Mouse (Mus musculus) ES-Bruce4 (cell line): ENCODE data around the gene Amhr2. TPM values are rescaled to one million over a fixed set of nuclear protein-coding genes. Genes with fewer than 3 reads are reported as not detected.

Experiments used
- H3K27ac ChIP-seq: 2 replicates; pipeline ENCODE4 v1.5.1; 2012; ENCODE audit warnings: low read length, inconsistent platforms; ENCODE audit not compliant: insufficient read depth
- H3K27me3 ChIP-seq: 2 replicates; pipeline ENCODE4 v1.6.1; 2012; ENCODE audit warnings: mild to moderate bottlenecking, low read length, inconsistent platforms; ENCODE audit not compliant: control insufficient read depth, poor library complexity, insufficient read depth, severe bottlenecking
- H3K36me3 ChIP-seq: 2 replicates; pipeline ENCODE4 v1.6.1; 2012; ENCODE audit warnings: inconsistent platforms, mild to moderate bottlenecking, low read length, moderate library complexity; ENCODE audit not compliant: control insufficient read depth, poor library complexity, insufficient read depth, severe bottlenecking
- H3K4me1 ChIP-seq: one replicate; pipeline ENCODE4 v1.8.1; 2011; ENCODE audit warnings: low read length; ENCODE audit not compliant: control insufficient read depth, insufficient read depth
- H3K4me3 ChIP-seq: 2 replicates; pipeline ENCODE4 v1.5.1; 2011; ENCODE audit warnings: low read depth, mild to moderate bottlenecking, low read length
- H3K9ac ChIP-seq: 2 replicates; pipeline ENCODE4 v1.6.1; 2012; ENCODE audit warnings: low read depth, mild to moderate bottlenecking, inconsistent platforms; ENCODE audit not compliant: poor library complexity, severe bottlenecking
- H3K9me3 ChIP-seq: replicated peaks from 2 replicates; pipeline ENCODE4 v1.6.1; 2012; ENCODE audit warnings: mild to moderate bottlenecking, low read length, inconsistent platforms; ENCODE audit not compliant: control insufficient read depth, poor library complexity, insufficient read depth, severe bottlenecking
- CTCF ChIP-seq: IDR thresholded peaks from one replicate; pipeline ENCODE4 v1.8.1; 2011; ENCODE audit warnings: low read depth, low read length
- EP300 ChIP-seq: IDR thresholded peaks from 2 replicates; pipeline ENCODE4 v1.6.1; 2011; ENCODE audit warnings: low read depth, low read length; ENCODE audit not compliant: insufficient read depth
- POLR2A ChIP-seq: IDR thresholded peaks from one replicate; pipeline ENCODE4 v1.8.1; 2011; ENCODE audit warnings: low read length; ENCODE audit not compliant: insufficient read depth
- polyA plus RNA-seq: library from polyadenylated mRNA; stranded (reverse); fragments of >200 nt; gene quantifications from 2 replicates; pipeline ENCODE4 v1.2.4, GENCODE M21; 2011; ENCODE audit warnings: low read depth; ENCODE audit not compliant: missing spikeins, insufficient read depth, insufficient read length

Amhr2 gene
- polyA plus RNA-seq, 1 experiment: 2.8 TPM

DNA sequence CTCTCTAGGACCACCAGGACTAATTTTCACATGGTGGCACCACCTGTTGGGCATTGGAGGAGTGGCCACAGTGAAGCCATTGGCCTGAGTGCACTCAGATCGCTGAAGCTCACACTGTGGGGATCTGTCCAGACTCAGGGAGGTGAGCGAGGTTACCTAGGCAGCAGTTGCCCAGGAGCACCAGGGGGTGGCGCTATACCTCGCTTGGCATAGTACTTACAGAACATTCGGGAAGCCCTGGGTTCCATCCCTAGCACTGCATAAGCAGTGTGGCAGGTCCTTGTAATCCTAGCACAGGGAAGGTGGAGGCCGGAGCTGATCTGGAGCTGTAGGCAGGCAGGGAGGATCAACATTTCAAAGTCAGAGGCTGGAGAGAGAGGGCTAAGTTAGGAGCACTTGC lies 10.8 kb downstream of the Amhr2 start:
- H3K9ac ChIP-seq: no peak overlapping the region
- H3K4me3 ChIP-seq: no peak overlapping the region
- peak; percentile 98 for TF ChIP-seq CTCF
- no peak for TF ChIP-seq EP300
- no peak for TF ChIP-seq POLR2A
- no peak overlapping the region for H3K27ac ChIP-seq
- H3K9me3 ChIP-seq: no peaks in the 10 kb centered on the region
- no peaks in the 10 kb centered on the region for H3K36me3 ChIP-seq
- H3K4me1 ChIP-seq: peaks cover 1% of the 10 kb centered on the region
- no peaks in the 10 kb centered on the region for H3K27me3 ChIP-seq

DNA sequence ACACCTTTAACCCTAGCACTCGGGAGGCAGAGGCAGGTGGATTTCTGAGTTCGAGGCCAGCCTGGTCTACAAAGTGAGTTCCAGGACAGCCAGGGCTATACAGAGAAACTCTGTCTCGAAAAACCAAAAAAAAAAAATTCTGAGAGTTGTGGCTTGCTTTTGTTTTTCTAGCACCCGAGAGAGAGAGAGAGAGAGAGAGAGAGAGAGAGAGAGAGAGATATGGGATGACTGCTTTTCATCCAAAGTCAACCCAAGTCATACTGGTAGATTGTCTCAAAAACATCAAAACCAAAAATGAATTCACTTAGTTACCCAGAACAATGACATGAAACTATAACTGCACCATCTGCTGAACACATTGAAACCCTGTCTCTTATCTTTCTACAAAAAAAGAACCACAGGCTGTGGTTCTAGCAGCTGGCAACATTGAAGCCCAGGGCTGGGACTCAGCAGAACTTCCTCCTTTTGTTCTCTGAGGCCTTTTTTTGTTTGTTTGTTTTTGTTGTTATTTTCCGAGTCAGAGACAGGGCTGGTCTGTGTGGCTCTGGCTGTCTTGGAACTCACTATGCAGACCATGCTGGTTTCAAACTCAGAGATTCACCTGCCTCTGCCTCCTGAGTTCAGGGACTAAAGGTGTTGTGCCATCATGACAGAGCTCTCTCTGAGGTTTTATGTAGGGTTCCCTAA lies 13.0 kb downstream of the Amhr2 start:
- Histone ChIP-seq H3K9ac (peak overlapping the region; percentile 81; the same call in 1 of the 2 replicates), H3K9me3 (no peaks in the 10 kb centered on the region), H3K4me3 (no peak overlapping the region), H3K4me1 (peaks cover 4% of the 10 kb centered on the region), H3K36me3 (peaks cover 5% of the 10 kb centered on the region; the same call in 1 of the 2 replicates), H3K27me3 (no peaks in the 10 kb centered on the region), H3K27ac (peak overlapping the region; percentile 67; the same call in 1 of the 2 replicates)
- TF ChIP-seq CTCF: no peak
- no peak for TF ChIP-seq POLR2A
- no peak for TF ChIP-seq EP300

DNA sequence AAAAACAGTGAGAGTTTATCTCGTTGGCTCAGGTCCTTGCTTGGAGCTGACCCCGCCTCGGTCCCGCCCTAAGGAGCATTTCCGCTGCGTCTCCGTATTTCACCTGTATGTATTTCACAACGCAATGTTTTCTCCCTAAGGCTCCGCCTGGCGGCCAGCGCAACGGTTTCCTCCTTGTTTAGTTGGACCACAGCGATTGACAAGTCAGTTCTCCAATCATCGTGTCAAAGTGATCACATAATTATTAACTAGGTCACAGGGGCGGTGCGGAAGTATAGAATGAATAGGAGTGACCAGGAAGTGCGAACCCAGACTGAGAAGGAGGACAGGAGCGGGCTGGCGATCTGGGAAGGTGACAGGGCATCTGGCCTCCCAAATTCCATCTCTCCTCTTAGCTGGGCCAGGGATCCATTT lies 13.7 kb downstream of the Amhr2 start, which contains the start of gene Prr13:
Prr13 (plus strand) TSS at position 125 of the 414 bp plus-strand sequence.
- Histone ChIP-seq H3K36me3 (peaks cover 7% of the 10 kb centered on the region; the same call in 1 of the 2 replicates), H3K9ac (peak within 1 kb of the TSS; percentile 81), H3K4me3 (peak within 1 kb of the TSS; percentile 89), H3K4me1 (peaks cover 4% of the 10 kb centered on the region), H3K27ac (peak within 1 kb of the TSS; percentile 78), H3K9me3 (no peaks in the 10 kb centered on the region), H3K27me3 (no peaks in the 10 kb centered on the region)
- TF ChIP-seq POLR2A: peak; percentile 59
- 0 out of 2 replicates have a peak, but pooled peaks have one; percentile 29 for TF ChIP-seq EP300
- peak; percentile 19 for TF ChIP-seq CTCF

DNA sequence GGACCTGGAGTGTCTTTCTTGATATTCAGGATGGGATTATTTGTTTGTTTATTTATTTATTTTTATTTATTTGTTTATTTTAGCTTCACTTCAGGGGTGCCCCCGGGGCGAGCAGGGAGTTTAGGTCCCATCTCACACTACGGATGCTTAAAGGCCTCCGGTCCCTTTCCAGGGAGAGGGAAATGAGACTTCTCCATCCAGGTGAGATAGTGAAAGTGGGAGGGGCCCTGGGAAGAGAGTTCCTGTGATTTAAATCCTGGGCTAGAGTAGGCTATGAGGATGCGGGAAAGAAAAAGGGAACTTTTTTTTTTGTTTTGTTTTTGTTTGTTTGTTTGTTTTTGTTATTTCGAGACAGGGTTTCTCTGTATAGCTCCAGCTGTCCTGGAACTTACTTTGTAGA lies 14.2 kb downstream of the Amhr2 start:
- Histone ChIP-seq H3K4me1 (peaks cover 4% of the 10 kb centered on the region), H3K36me3 (peaks cover 7% of the 10 kb centered on the region), H3K4me3 (peak overlapping the region; percentile 89), H3K27ac (peak overlapping the region; percentile 78), H3K9me3 (no peaks in the 10 kb centered on the region), H3K9ac (peak overlapping the region; percentile 81), H3K27me3 (no peaks in the 10 kb centered on the region)
- TF ChIP-seq POLR2A: no peak
- no peak for TF ChIP-seq EP300
- TF ChIP-seq CTCF: no peak

DNA sequence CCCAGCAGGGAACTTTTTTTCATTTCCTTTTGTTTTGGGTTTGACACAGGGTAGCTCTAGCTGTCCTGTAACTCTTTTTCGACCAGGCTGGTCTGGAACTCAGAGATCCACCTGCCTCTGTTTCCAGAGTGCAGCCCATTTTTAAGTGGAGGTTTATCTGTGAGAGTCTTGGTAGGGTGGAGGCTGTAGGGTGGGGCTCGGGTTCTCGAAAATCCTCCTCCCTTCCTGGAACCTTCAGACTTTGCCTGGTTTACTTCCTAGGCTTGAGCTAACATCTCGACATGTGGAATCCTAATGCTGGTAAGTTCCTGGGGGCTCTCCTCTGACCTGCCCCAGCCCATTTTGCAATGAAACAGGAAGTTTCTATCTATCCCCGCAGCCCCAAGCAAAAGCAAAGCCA lies 14.7 kb downstream of the Amhr2 start:
- H3K27ac ChIP-seq: peak overlapping the region; percentile 78
- H3K27me3 ChIP-seq: no peaks in the 10 kb centered on the region
- peak overlapping the region; percentile 81 for H3K9ac ChIP-seq
- H3K9me3 ChIP-seq: no peaks in the 10 kb centered on the region
- no peak for TF ChIP-seq POLR2A
- no peak for TF ChIP-seq CTCF
- TF ChIP-seq EP300: no peak
- peaks cover 7% of the 10 kb centered on the region for H3K36me3 ChIP-seq
- H3K4me1 ChIP-seq: peaks cover 4% of the 10 kb centered on the region
- peak overlapping the region; percentile 58 for H3K4me3 ChIP-seq

DNA sequence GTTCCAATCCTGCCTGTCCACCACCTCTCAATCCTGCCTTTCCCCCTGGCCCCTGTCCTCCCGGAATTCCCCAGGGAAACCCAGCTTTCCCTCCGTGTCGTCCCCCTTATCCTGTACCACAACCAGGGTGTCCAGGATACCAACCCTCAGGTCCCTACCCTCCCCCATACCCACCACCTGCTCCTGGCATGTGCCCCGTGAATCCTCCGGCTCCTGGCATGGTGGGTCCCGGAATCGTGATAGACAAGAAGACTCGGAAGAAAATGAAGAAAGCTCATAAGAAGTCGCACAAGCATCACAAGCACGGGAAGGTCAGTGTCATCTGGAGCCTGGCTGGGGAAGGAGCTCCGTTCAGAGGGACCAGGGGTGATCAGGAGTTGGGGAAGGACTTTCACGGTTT lies 15.2 kb downstream of the Amhr2 start:
- Histone ChIP-seq H3K9ac (peak overlapping the region; percentile 81), H3K4me3 (peak overlapping the region; percentile 58), H3K27ac (peak overlapping the region; percentile 78), H3K9me3 (no peaks in the 10 kb centered on the region), H3K27me3 (no peaks in the 10 kb centered on the region), H3K4me1 (peaks cover 4% of the 10 kb centered on the region), H3K36me3 (peaks cover 7% of the 10 kb centered on the region)
- TF ChIP-seq POLR2A: no peak
